Mouse (Mus musculus): Measurements from ENCODE around the gene Fcho1.
A peak's percentile ranks its signal among the peaks of the same experiment; 100 is the strongest.
"Not testable (repeated sequence)": the region's sequence is repeated elsewhere in the genome, so short reads cannot be mapped to it uniquely, and the experiment has no call there.

Gene Fcho1

DNA sequence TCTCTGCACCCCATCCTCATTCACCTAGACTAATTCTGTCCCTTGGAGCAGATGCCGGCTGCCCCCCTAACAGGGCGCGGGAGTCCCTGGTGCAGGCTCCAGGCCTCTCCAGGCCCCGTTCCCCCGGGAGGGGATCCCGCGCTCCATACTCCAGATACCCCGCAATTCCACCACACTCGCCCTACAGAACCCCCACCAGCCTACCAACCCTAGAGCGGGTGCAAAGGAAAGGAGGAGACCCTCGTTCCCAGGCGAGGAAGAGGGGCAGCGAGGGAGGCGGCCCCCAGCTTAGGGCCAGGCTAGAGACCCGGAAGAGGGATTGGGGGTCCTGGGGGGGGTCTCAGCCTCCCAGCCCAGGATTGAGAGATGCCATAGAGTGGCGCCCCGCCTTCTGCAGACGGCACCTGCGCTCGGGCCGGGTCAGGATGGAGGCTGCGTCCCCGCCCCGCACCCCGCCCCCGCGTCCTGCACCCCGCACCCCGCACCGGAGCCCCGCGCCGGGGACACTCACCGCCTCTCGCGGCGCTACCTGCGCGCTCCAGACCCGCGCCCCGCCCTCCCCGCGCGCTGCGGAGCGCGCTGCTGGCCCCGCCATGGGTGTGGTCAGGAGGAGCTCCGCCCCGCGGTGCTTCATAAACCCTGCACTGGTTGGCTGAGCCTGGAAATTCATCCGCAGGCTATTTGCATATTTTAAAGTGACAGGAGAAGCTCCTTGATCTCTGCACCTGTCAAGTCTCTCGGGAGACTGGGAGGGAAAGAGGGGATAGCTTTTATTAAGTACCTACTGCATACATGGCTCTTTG is at the start of gene Fcho1:
Fcho1 (minus strand) TSS at position 595 of the 803 bp plus-strand sequence.
- no peak for DNase-seq (ENCODE audit: low read depth)

GRCm38 (mm10) chr8:71771336-71771735 is 45.8 kb upstream of the Fcho1 start:
- DNase-seq (ENCODE audit: low read depth): no peak

- no peak for DNase-seq (ENCODE audit: low read depth)
Measured at GRCm38 (mm10) chr8:71758816-71759215, 33.3 kb upstream of the Fcho1 start.

GRCm38 (mm10) chr8:71752881-71753552 is 27.5 kb upstream of the Fcho1 start:
- DNase-seq (ENCODE audit: low read depth): not testable (repeated sequence)

DNA sequence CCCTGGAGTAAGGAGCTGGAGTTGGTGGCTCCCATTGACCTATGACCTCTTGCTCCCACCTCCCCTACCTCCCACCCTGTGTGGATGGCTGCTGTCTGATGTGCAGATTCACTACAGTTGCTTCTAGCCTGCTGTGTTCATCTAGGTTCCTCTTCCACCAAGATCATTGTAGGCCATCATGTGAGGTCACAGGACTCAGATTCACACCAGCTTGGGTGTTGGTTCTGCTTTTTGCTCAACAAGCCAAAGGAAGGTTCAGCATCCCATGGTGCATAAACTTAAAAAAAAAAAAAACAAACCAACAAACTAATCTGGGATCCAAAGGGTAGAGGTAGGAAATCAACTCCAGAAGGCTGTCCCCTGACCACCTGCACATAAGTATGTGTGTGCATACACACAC is 26.7 kb upstream of the Fcho1 start:
- not testable (repeated sequence) for DNase-seq (ENCODE audit: low read depth)

DNA sequence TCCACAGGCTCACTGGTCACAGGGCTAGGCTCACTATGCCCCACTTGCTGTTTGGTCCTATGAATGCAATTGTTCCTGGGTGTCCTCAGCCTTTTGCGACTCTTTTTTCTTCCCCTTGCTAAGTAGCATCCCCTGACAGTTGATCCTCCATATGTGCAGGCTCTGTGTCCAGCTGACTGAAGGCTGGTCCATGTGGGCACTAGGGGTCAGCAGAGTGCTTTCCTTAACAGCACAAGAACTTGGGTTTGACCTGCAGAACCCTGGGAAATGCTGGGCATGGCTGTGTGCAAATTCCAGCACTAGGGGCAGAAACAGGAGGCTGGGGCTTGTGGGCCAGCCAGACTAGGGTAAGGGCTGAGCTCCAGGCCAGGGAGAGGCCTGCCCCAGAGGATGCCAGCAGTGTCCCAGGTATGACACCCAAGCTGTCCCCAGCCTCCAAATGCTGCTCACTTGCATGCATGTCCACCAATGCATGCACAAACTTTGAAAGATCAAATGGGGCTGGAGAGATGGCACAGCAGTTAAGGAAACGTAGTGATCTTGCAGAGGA is 25.9 kb upstream of the Fcho1 start:
- peak; percentile 71 for DNase-seq (ENCODE audit: low read depth)

DNA sequence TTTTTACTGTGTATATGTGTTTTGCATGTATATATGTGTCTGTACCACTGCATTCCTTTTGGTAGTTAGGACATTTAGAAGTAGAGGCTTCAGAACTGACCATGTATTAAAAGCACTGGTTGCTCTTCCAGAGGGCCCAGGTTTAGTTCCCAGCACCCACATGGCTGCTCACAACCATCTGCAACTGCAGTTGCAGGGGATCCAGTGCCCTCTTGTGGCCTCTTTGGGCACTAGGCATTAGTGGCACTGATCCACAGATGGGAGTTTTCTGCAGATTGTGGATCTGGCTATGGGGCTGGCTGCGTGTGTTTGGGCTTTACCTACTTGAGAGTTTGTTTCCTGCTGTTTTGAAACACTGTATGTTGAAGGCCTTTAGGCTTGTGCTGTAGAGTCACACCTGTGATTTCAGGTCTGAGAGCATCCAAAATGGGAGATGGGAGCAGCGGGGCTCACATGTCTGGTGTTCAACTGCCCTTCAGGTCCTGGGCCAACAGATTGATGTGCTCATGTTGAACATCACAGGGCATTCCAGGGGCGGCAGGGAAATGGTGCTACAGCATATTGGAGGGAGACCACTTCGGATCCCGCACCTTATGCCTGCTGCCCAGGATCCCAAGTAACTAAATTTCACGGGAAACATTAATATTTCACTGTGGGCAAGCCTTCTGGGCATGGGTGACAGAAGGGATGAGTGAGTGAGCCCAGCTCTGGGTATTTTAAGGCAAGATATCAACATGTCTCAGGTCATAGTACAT is 24.0 kb upstream of the Fcho1 start:
- DNase-seq (ENCODE audit: low read depth): not testable (repeated sequence)

DNA sequence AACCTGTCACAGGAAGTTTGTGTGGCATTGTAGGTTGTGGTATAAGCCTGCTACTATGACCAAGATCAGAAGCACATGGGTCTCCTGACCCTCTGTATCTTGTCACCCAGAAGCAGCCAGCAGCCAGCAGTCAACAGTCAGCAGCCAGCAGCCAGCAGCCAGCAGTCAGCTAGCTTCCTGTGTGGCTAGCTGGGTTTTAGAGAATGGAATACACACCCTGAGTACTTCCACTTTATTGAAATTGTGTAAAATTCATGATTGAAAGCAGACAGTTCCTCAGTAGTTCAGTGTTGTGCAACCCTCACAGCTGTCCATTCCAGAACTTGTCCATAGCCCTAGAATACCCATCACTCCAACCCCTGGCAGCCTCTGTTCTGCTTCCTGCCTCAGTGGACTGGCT is 21.6 kb upstream of the Fcho1 start:
- DNase-seq (ENCODE audit: low read depth): not testable (repeated sequence)

DNA sequence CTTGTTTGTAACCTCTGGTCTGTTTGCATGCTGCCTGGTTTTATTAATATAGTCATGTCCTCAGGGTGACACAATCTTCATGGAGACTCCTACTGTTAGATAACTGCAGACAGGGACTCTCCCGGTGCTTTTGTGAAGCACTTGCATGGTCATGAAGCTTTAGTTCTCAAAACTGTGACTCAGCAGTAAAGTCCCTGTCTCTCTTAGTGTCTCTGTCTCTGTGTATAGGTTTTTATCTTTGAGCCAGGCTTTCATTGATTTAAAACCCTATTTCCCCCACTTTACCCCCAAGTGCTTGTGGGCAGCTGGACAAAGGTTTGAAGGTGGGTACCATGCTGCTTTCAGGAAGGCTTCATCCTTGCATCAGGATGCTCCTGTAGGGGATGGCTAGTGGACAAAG is 19.8 kb upstream of the Fcho1 start:
- no peak for DNase-seq (ENCODE audit: low read depth)

- no peak for DNase-seq (ENCODE audit: low read depth)
Measured at GRCm38 (mm10) chr8:71742783-71743182, 17.3 kb upstream of the Fcho1 start.

GRCm38 (mm10) chr8:71741687-71742114 is 16.2 kb upstream of the Fcho1 start:
- DNase-seq (ENCODE audit: low read depth): peak; percentile 19

- DNase-seq (ENCODE audit: low read depth): no peak
Measured at GRCm38 (mm10) chr8:71741226-71741625, 15.7 kb upstream of the Fcho1 start.

- not testable (repeated sequence) for DNase-seq (ENCODE audit: low read depth)
Measured at GRCm38 (mm10) chr8:71738316-71738715, 12.8 kb upstream of the Fcho1 start.

DNA sequence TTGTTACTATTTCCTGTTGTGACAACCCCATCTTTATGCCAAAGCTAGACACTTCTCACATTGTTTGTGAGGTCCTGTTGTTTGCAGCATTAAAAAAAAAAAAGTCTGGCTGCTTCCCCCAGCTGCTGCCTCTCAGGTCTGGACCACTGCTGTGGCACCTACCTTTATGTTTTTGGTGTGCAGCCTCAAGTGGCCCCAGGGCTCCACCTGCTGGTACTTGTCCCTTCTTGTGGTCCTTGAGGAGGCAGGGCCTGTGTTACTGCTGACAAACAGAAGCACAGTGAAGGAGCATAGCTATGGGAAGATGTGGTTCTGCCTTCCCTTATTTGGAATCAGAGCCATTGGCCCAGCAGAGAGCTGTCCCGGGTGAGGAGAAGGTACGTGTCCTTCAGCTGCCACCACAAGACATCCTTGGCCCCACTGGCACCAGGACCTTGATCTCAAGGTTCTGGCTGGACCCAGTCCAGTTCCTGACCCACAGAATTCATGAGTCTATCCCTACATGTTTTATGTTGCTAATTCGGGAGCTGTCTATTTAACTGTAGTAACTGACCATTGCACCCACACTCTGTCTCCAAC is 6.2 kb upstream of the Fcho1 start:
- peak; percentile 49 for DNase-seq (ENCODE audit: low read depth)

DNA sequence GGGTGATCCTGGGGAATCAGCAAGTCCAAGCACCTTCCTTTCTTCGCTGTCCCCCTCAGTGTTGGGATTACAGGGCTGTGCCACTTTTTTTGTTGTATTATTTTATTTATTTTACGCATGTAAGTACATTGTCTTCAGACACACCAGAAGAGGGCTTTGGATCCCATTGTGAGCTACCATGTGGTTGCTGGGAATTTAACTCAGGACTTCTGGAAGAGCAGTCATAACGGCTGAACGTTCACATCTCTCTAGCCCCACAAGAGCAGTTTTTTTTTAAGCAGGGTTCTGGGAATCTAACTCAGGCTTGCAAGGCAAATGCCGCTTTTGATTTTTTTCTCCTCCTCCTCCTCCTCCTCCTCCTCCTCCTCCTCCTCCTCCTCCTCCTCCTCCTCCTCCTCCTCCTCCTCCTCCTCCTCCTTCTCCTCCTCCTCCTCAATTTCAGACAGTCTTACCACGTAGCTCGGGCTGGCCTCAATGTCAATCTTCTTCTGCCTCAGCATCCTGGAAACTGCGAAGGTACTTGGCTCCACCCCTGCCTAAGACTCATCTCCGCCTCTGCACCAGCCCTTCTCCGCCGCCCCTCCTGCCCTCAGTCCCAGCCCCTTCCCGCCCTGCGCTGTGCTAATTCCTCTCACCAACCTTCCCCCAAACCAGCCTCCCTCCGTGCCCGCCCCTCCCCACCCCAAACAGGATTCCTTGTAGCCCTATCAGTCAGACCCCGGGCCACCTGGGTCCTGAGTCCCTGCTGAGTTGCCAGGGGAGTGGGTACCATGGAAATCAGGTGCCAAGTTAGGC is 3.5 kb upstream of the Fcho1 start:
- no peak for DNase-seq (ENCODE audit: low read depth)

DNA sequence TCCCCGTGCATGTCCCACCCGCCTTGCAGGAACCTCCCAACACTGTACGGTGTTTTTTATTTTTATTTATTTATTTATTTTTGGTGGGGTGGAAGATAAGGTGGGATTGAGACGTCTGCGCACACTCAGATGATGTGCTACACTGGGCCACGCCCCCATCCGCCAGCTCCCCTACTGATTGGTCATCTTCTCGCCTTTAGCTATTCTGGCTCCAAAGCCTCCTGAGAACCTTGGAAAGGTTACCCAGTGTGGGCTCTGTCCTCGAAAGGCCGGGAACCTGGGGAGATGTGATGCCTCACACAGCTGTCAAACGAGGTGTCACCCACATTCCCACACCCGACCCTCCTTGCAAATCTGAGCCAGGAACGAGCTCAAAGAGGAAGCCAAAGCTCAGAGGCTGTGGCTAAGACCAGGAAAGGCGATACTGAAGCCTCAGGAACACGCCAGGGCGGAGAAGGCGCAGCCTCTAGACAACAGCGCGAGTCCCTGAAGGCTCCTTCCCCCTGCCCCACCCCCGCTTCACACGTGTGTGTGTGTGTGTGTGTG is 2.8 kb upstream of the Fcho1 start:
- DNase-seq (ENCODE audit: low read depth): no peak

DNA sequence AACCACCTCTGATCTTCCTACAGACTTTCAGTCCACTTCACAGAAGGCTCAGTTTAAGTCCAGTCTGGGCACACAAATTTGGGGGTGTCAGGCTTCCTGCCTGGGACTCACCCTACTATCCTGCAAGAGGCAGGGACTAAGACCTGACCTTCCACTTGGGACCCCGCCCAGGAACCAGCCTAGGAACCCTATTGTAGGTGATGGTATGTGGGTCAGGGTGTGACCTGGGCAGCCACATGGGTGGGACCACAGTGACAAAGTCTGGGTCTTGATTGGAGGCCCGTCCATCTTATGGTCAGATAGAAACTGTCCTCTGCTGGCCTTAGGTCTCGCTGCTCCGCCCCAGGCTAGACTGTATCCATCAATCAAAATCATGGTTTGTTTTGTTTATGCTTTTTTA is 1.1 kb downstream of the Fcho1 start:
- no peak for DNase-seq (ENCODE audit: low read depth)

GRCm38 (mm10) chr8:71723047-71723551 is 2.4 kb downstream of the Fcho1 start:
- no peak for DNase-seq (ENCODE audit: low read depth)

DNA sequence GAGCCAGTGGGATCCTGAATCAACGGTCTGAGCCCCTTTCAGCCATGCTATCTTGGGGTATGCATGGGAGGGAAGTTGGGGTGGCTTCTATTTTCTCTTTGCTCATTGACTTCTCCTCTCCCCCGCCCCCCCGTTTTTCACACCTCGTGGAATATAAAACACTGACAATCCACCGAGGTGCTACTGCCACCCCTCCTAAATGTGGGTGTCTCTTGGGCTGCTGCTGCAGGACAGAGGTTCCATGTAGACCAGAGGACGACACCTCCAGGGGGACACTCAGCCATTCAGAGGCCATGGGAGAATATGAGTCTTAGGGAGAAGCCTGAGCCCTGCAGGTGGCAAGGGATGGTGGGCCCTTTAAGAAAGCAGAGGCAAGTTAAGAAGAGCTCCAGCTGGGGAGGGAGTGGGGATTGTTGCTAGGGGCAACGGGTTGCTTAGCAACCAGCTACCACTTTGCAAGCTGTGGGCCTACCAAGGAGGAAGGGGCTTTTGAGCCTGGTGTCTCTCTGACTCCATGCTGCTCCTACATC is 5.5 kb downstream of the Fcho1 start:
- no peak for DNase-seq (ENCODE audit: low read depth)

DNA sequence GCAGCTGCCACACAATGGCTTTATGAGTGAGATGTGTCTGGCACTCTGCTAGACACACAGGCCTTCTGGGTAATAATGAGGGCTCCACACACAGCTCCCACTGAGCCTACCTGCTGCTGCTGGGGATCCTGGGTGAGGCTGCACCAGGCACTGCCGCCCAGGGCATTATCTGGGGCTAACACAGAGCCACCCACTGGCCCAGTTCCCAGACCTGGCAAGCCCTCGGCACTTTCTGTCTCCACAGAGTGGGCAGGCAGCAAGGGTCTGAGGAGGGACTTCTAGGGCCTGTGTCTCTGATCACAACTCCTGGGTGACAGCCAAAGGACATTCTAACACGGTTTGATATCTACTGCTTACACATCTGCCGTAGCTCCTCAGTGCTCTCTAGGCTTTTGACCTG is 6.3 kb downstream of the Fcho1 start:
- no peak for DNase-seq (ENCODE audit: low read depth)

All from NIH3T3 (cell line).